In genomic region chr8:13678182-13678581, GRCm38 (mm10) we compare ENCODE assay signal across 8 mouse cellular contexts. TPM values are rescaled to one million over a fixed set of nuclear protein-coding genes. Genes with fewer than 3 reads are reported as not detected.
DNase-seq lines count a peak whose midpoint lies in the region; ATAC-seq and TF ChIP-seq lines count a peak whose summit lies in the region.

No protein-coding gene starts in this region.

- H3K4me3 ChIP-seq in lung, embryonic 14.5 days (ENCODE audit: low read depth, low read length), result peak overlapping the region; percentile 78
- peak overlapping the region; percentile 85 for H3K4me3 ChIP-seq in embryonic facial prominence, embryonic 14.5 days (ENCODE audit: low read depth, low read length)
- H3K4me3 ChIP-seq in limb, embryonic 12.5 days (replicated peaks), result peak overlapping the region; percentile 60

- H3K9me3 ChIP-seq in lung, embryonic 14.5 days (ENCODE audit: low read depth, low read length), result no peaks in the 10 kb centered on the region
- no peaks in the 10 kb centered on the region for H3K9me3 ChIP-seq in embryonic facial prominence, embryonic 14.5 days (ENCODE audit: control insufficient read depth, low read length)
- no peaks in the 10 kb centered on the region for H3K9me3 ChIP-seq in limb, embryonic 12.5 days

- no peak overlapping the region for H3K9ac ChIP-seq in lung, embryonic 14.5 days
- no peak overlapping the region for H3K9ac ChIP-seq in embryonic facial prominence, embryonic 14.5 days (ENCODE audit: low read depth, low read length)
- H3K9ac ChIP-seq in limb, embryonic 12.5 days (replicated peaks), result no peak overlapping the region

- H3K4me2 ChIP-seq in lung, embryonic 14.5 days, result peak overlapping the region; percentile 92
- H3K4me2 ChIP-seq in embryonic facial prominence, embryonic 14.5 days (ENCODE audit: low read depth, low read length), result peak overlapping the region; percentile 88
- peak overlapping the region; percentile 91 for H3K4me2 ChIP-seq in limb, embryonic 12.5 days

- WGBS in lung, embryonic 14.5 days, result 33% methylated on average over 8 of the region's 8 CpGs
- 43% methylated on average over 8 of the region's 8 CpGs for WGBS in embryonic facial prominence, embryonic 14.5 days
- 53% methylated on average over 8 of the region's 8 CpGs for WGBS in limb, embryonic 12.5 days

- H3K27me3 ChIP-seq in lung, embryonic 14.5 days (ENCODE audit: insufficient read depth, low read length), result 0 out of 2 replicates have a peak, but pooled peaks cover 7% of the 10 kb centered on the region
- H3K27me3 ChIP-seq in embryonic facial prominence, embryonic 14.5 days (replicated peaks; ENCODE audit: control insufficient read depth, insufficient read depth, low read length), result peaks cover 4% of the 10 kb centered on the region; the same call in 1 of the 2 replicates
- H3K27me3 ChIP-seq in limb, embryonic 12.5 days, result peaks cover 23% of the 10 kb centered on the region

- no peak for DNase-seq in lung, embryonic 14.5 days
- DNase-seq in lung, postnatal 14 days, result no peak
- DNase-seq in embryonic facial prominence, embryonic 14.5 days (ENCODE audit: low spot score), result no peak
- DNase-seq in frontal cortex, postnatal 14 days (ENCODE audit: low spot score in 2 of 2), result no peak
- no peak for DNase-seq in kidney, adult 9 months
- DNase-seq in retina, postnatal 1 day, result no peak

- no peak overlapping the region for H3K27ac ChIP-seq in lung, embryonic 14.5 days (ENCODE audit: low read depth)
- no peak overlapping the region for H3K27ac ChIP-seq in embryonic facial prominence, embryonic 14.5 days (replicated peaks; ENCODE audit: low read depth, low read length)
- H3K27ac ChIP-seq in limb, embryonic 12.5 days, result no peak overlapping the region

- no peak for TF ChIP-seq CTCF in lung, embryonic 14.5 days (IDR thresholded peaks at IDR 0.05; ENCODE audit: low read depth)

- no peaks in the 10 kb centered on the region for H3K36me3 ChIP-seq in lung, embryonic 14.5 days (ENCODE audit: insufficient read depth)
- no peaks in the 10 kb centered on the region for H3K36me3 ChIP-seq in embryonic facial prominence, embryonic 14.5 days (ENCODE audit: control insufficient read depth, insufficient read depth, low read length)
- no peaks in the 10 kb centered on the region for H3K36me3 ChIP-seq in limb, embryonic 12.5 days

- no peak for ATAC-seq in lung, embryonic 14.5 days (ENCODE audit: insufficient read depth)
- ATAC-seq in embryonic facial prominence, embryonic 14.5 days (ENCODE audit: low read depth), result no peak
- ATAC-seq in limb, embryonic 12.5 days (ENCODE audit: insufficient number of reproducible peaks, insufficient read depth, low FRiP score, low TSS enrichment, low read depth), result no peak
- peak; percentile 17; the same call in 1 of the 2 replicates for ATAC-seq in neutrophil, adult 5-6 weeks (ENCODE audit: extremely low read depth, insufficient number of reproducible peaks, low FRiP score, poor library complexity, severe bottlenecking)

- peaks cover 19% of the 10 kb centered on the region for H3K4me1 ChIP-seq in lung, embryonic 14.5 days (ENCODE audit: insufficient read depth)
- peaks cover 11% of the 10 kb centered on the region; the same call in 1 of the 2 replicates for H3K4me1 ChIP-seq in embryonic facial prominence, embryonic 14.5 days (ENCODE audit: control insufficient read depth, insufficient read depth, low read length)
- peaks cover 18% of the 10 kb centered on the region for H3K4me1 ChIP-seq in limb, embryonic 12.5 days (replicated peaks)

RNA-seq across cellular contexts. Expression of gene Rasa3, which starts 0.8 kb away (rescaled TPM):
- 41.7 and 48.1 TPM in 2 replicates for polyA plus RNA-seq in lung, embryonic 14.5 days (2014; fragmentation: Nextera tagmentation; extraction: Ambion mirVana)
- polyA plus RNA-seq in embryonic facial prominence, embryonic 14.5 days (2014; fragmentation: Nextera tagmentation; extraction: Ambion mirVana), result 39.4 and 40.2 TPM in 2 replicates
- 20.2 and 24.9 TPM in 2 replicates for polyA plus RNA-seq in limb, embryonic 12.5 days (2016; fragmentation: Nextera tagmentation; extraction: Ambion mirVana)
- total RNA-seq in neutrophil, adult 5-6 weeks (2017), result 437 and 443 TPM in 2 replicates

RNA-seq across cellular contexts. Expression of gene Cfap97d2, which starts 27.5 kb away (rescaled TPM):
- 0.37 TPM in 1 of 2 replicates, not detected in the other for polyA plus RNA-seq in lung, embryonic 14.5 days (2014; fragmentation: Nextera tagmentation; extraction: Ambion mirVana)
- 0.10 and 0.25 TPM in 2 replicates for polyA plus RNA-seq in embryonic facial prominence, embryonic 14.5 days (2014; fragmentation: Nextera tagmentation; extraction: Ambion mirVana)
- polyA plus RNA-seq in limb, embryonic 12.5 days (2016; fragmentation: Nextera tagmentation; extraction: Ambion mirVana), result 0.06 and 0.14 TPM in 2 replicates
- not detected in 2 replicates for total RNA-seq in neutrophil, adult 5-6 weeks (2017)
